Mouse (Mus musculus) spleen, adult 2 months (tissue): ENCODE data around the gene Crtam. TPM values are rescaled to one million over a fixed set of nuclear protein-coding genes. Genes with fewer than 3 reads are reported as not detected.
A peak's percentile ranks its signal among the peaks of the same experiment; 100 is the strongest.

Experiments
- DNase-seq, 2 experiments: peaks; one replicate each; pipeline versions ENCODE4 v3.0.0 to v3.0.0-alpha.2; 2012 to 2021; ENCODE audit warnings: low spot score in 2 of 2, low read depth in 1 of 2
- H3K27ac ChIP-seq: fragments of 200-500 bp; 2 replicates; pipeline ENCODE4 v1.5.1; 2012; ENCODE audit warnings: low read length, inconsistent platforms; ENCODE audit not compliant: insufficient read depth
- H3K27me3 ChIP-seq: fragments of 200-500 bp; 2 replicates; pipeline ENCODE4 v1.6.1; 2012; ENCODE audit warnings: mild to moderate bottlenecking, moderate library complexity, low read length, inconsistent platforms; ENCODE audit not compliant: control insufficient read depth, insufficient read depth
- H3K36me3 ChIP-seq: fragments of 200-500 bp; 2 replicates; pipeline ENCODE4 v1.6.1; 2012; ENCODE audit warnings: mild to moderate bottlenecking, low read length, inconsistent platforms; ENCODE audit not compliant: control insufficient read depth, insufficient read depth
- H3K4me1 ChIP-seq: fragments of 200-500 bp; 2 replicates; pipeline ENCODE4 v1.6.1; 2011; ENCODE audit warnings: inconsistent platforms; ENCODE audit not compliant: control insufficient read depth, insufficient read depth, insufficient read length
- H3K4me3 ChIP-seq: fragments of 200-500 bp; 2 replicates; pipeline ENCODE4 v1.5.1; 2011; ENCODE audit warnings: mild to moderate bottlenecking, inconsistent platforms; ENCODE audit not compliant: insufficient read depth, insufficient read length; ENCODE audit errors: extremely low read depth
- CTCF ChIP-seq: fragments of 200-500 bp; IDR thresholded peaks from 2 replicates; pipeline ENCODE4 v1.5.1; 2011; ENCODE audit warnings: mild to moderate bottlenecking, inconsistent platforms; ENCODE audit not compliant: insufficient read depth, insufficient read length, insufficient replicate concordance; ENCODE audit errors: extremely low read depth
- POLR2A ChIP-seq: fragments of 200-500 bp; IDR thresholded peaks from 2 replicates; pipeline ENCODE4 v1.6.1; 2011; ENCODE audit warnings: low read depth, low read length, inconsistent platforms
- WGBS: fragments of 180-500 bp; shearing (Covaris S2); methylation state at CpG from one replicate; pipeline ENCODE4 v1.1.7; 2018; 5-methylcytosine and 5-hydroxymethylcytosine counted together
- polyA plus RNA-seq: library from polyadenylated mRNA; depleted of rRNA; stranded (reverse); fragments of >200 nt; gene quantifications from 2 replicates; pipeline ENCODE4 v1.2.3, GENCODE M21; 2012

The Crtam gene
- polyA plus RNA-seq, 1 experiment = 0.55 TPM

- H3K27ac ChIP-seq = no peak overlapping the region
- no peak for TF ChIP-seq CTCF
- no peak for TF ChIP-seq POLR2A
- peaks cover 3% of the 10 kb centered on the region; the same call in 1 of the 2 replicates for H3K36me3 ChIP-seq
- H3K4me1 ChIP-seq = no peaks in the 10 kb centered on the region
- 92% methylated on average over 18 of the region's 18 CpGs for WGBS
- DNase-seq = no peak
- H3K27me3 ChIP-seq = no peaks in the 10 kb centered on the region
- no peak overlapping the region for H3K4me3 ChIP-seq
Measured at GRCm38 (mm10) chr9:41031590-41032489, 27.4 kb upstream of the Crtam start.

DNA sequence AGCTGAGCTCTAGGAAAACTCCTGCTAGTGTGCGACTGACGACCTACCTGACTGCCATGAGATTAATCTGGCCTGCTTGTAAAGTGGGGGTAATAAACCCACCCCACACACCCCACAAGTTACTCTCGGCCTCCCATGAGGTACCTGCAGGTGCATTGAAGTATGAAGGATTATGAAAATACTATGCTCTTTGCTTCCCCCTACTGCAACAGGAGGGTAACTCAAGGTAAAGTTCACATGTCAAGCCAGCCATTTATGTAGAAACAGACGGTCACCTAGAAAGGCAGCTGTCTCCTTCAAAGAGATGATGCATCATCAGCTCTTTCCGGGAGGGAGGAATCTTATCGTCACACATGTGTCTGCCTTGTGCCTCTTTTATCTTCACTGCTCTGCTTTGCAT, 25.4 kb upstream of the Crtam start:
- DNase-seq = no peak
- 77% methylated on average over 6 of the region's 6 CpGs for WGBS
- Histone ChIP-seq H3K4me1 (no peaks in the 10 kb centered on the region), H3K27me3 (no peaks in the 10 kb centered on the region), H3K27ac (no peak overlapping the region), H3K4me3 (no peak overlapping the region), H3K36me3 (peaks cover 2% of the 10 kb centered on the region; the same call in 1 of the 2 replicates)
- TF ChIP-seq POLR2A (no peak), CTCF (no peak)

- DNase-seq = peak; percentile 11 to 27
- no peaks in the 10 kb centered on the region for H3K27me3 ChIP-seq
- H3K27ac ChIP-seq = no peak overlapping the region
- WGBS = 53% methylated on average over 5 of the region's 5 CpGs
- peak; percentile 38; the same call in 1 of the 2 replicates for TF ChIP-seq CTCF
- TF ChIP-seq POLR2A = no peak
- no peak overlapping the region for H3K4me3 ChIP-seq
- no peaks in the 10 kb centered on the region for H3K4me1 ChIP-seq
- H3K36me3 ChIP-seq = peaks cover 3% of the 10 kb centered on the region; the same call in 1 of the 2 replicates
Measured at GRCm38 (mm10) chr9:41028470-41028869, 24.0 kb upstream of the Crtam start.

- Histone ChIP-seq H3K4me3 (no peak overlapping the region), H3K27ac (no peak overlapping the region), H3K36me3 (peaks cover 3% of the 10 kb centered on the region; the same call in 1 of the 2 replicates), H3K27me3 (no peaks in the 10 kb centered on the region), H3K4me1 (no peaks in the 10 kb centered on the region)
- no peak for DNase-seq
- WGBS = 88% methylated on average over 3 of the region's 3 CpGs
- no peak for TF ChIP-seq POLR2A
Measured at GRCm38 (mm10) chr9:41021690-41022089, 17.3 kb upstream of the Crtam start.

DNA sequence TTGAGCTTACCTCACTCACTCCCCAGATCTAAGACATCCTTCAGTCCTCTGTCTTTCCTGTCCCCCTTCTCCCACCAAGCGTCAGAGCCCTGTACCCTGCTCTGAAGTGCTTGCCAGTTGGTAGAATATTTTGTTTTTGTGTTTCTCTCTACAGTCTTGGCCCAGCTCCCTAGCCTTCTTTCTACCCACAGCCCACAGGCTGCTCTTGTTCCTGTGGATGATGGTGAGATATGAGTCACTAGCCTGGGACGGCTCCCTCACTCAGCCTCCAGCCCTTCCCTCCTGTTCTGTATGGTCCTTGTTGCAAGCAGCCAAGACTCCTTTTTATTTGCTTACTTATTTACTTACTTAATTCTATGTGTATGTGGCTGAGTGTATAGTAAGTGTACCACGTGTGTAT, 16.1 kb upstream of the Crtam start:
- Histone ChIP-seq H3K36me3 (peaks cover 3% of the 10 kb centered on the region; the same call in 1 of the 2 replicates), H3K4me3 (no peak overlapping the region), H3K4me1 (no peaks in the 10 kb centered on the region), H3K27ac (no peak overlapping the region), H3K27me3 (no peaks in the 10 kb centered on the region)
- no peak for DNase-seq
- TF ChIP-seq CTCF (no peak), POLR2A (no peak)
- 87% methylated on average over 3 of the region's 3 CpGs for WGBS

DNA sequence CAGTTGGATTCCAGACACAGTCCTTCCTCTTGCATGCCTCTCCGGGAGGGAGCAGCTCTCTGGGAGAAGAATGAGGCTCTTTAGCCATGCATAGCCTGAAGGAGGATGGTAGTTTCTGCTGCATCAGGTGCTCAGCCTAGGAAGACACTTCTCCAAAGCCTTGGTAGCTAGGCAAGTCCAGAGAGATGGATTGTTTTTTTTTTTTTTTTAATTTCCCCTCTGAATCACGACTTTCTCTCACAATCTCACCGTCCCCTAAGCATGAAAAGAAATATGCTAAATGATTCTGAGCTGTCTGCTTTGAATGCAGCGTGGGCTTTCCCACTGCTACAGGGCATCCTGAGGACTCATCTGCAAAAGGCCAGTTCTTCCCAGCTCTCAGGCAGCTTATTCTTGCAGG, 10.1 kb upstream of the Crtam start:
- WGBS = 81% methylated on average over 4 of the region's 4 CpGs
- Histone ChIP-seq H3K27ac (no peak overlapping the region), H3K4me1 (no peaks in the 10 kb centered on the region), H3K36me3 (peaks cover 2% of the 10 kb centered on the region), H3K4me3 (no peak overlapping the region), H3K27me3 (no peaks in the 10 kb centered on the region)
- no peak for DNase-seq
- TF ChIP-seq POLR2A = no peak

- DNase-seq = no peak
- H3K4me3 ChIP-seq = no peak overlapping the region
- no peak overlapping the region for H3K27ac ChIP-seq
- H3K36me3 ChIP-seq = peaks cover 2% of the 10 kb centered on the region
- 94% methylated on average over 5 of the region's 5 CpGs for WGBS
- no peaks in the 10 kb centered on the region for H3K4me1 ChIP-seq
- H3K27me3 ChIP-seq = no peaks in the 10 kb centered on the region
- TF ChIP-seq CTCF = no peak
- TF ChIP-seq POLR2A = no peak
Measured at GRCm38 (mm10) chr9:41012456-41012855, 8.0 kb upstream of the Crtam start.
